Mouse (Mus musculus): Measurements from ENCODE around the gene Catip.
A peak's percentile ranks its signal among the peaks of the same experiment; 100 is the strongest.

The Catip gene

DNA sequence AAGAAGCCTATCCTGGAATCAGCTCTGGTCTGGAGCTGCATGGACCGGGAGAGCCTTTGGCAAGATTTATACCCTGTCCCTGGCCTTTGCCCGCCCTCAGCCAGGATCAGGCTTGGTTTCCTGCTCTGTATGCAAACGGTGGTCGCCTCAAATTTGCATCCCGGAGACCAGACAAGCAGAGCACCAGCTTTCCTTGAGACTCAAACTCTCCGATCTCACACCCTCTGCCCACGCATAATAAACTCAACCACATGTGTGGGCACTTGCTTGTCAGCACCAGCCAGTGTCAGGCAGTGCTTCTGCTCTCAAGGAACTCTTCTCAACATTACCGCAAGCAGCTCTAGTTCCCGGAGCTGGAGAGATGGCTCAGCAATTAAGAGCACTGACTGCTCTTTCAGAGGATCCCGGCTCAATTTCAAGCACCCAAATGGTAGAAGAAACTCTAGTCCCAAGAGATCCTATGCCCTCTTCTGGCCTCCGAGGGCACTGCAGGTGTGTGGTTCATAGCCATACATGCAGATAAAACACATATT, 36.1 kb downstream of the Catip start:
- DNase-seq (ENCODE audit: low read depth, low spot score) = peak; percentile 46

GRCm38 (mm10) chr1:74400531-74400930, 38.6 kb downstream of the Catip start:
- no peak for DNase-seq (ENCODE audit: low read depth, low spot score)

DNA sequence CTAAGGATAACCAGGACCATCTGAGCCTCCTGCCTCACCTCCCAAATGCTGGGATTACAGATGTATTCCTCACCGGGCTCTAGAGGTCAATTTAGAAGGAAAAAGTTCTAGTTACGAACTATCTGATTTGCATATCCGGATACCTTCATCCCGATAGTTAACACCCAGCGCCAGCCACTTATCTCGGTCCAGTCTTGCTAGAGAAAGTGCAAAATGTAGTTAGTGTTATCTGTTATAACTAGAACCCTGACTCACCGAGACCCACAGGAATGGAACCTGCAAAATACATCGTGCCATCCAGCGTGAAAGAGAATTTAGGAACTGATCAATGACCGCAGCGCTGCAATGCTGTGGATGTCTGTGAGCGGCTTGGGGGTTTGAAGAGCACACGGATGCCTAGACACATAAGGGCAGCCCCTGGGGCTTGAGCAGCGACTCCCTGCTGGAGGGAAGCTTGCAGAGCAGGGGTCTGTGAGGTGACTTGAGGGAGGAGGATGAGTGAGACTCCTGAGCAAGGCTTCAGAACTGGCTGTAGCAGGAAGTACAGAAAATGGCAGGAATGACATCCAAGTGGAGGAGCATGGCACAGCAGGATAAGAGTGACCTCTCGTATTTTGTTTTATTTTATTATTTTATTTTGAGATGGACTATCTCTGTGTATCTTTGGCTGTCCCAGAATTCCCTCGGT, 39.3 kb downstream of the Catip start:
- no peak for DNase-seq (ENCODE audit: low read depth, low spot score)

GRCm38 (mm10) chr1:74404206-74404605, 42.3 kb downstream of the Catip start:
- DNase-seq (ENCODE audit: low read depth, low spot score) = no peak

GRCm38 (mm10) chr1:74408589-74409504, 46.9 kb downstream of the Catip start, which contains the start of gene Vil1:
Vil1 (plus strand) TSS chr1:74409376.
- DNase-seq (ENCODE audit: low read depth, low spot score) = no peak

DNA sequence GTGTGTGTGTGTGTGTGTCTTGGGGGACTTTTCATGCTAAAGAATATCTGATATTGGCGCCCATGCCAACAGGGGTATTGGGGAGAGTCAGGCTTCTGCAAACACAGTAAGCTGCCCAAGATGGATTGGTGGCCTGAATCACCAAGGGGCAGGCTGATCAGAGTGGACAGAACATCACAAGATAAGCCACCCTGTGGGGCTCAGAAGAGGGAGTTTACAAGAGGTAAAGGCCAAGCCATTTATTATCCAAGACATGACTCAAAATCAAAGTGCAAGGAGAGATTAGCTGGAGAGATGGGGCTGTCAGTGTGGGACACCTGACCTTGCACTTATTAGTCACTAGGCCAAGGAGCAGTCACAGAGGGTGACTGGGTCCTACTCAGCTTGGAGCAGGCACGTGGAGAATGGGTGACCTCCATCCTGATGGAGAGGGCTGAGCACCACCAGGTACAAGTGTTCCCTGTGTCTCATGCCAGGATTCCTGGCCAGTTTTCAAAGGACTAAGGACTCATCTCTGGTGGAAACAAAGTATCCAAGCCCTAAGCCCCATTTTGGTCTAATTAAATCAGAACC, 49.9 kb downstream of the Catip start:
- DNase-seq (ENCODE audit: low read depth, low spot score) = no peak

DNA sequence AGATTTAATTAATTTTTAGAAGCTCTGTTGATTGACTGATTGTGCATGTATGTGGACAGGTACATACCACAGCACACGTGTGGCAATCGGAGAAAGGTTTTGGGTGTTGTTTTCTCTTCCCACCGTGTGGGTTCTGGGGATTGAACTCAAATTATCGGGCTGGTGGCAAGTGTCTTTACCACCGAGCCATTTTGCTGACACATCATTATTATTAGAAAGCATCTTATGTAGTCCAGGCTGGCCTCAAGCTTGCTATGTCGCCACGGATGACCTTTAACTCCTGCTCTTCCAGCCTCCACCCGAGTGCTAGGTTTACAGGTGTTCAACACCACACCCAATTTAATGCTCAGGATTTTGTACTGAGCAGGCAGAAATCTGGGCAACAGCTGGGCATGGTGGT, 50.8 kb downstream of the Catip start:
- no peak for DNase-seq (ENCODE audit: low read depth, low spot score)

- DNase-seq (ENCODE audit: low read depth, low spot score) = peak; percentile 26
These were observed 53.2 kb downstream of the Catip start for GRCm38 (mm10) chr1:74415143-74415542.
